Mouse (Mus musculus) left cerebral cortex, postnatal 4 days (tissue): Measurements from ENCODE around the gene Galns. TPM values are rescaled to one million over a fixed set of nuclear protein-coding genes. Genes with fewer than 3 reads are reported as not detected.
"Not testable (repeated sequence)": the region's sequence is repeated elsewhere in the genome, so short reads cannot be mapped to it uniquely, and the experiment has no call there.

Source experiments
- DNase-seq: peaks from one replicate; pipeline ENCODE4 v3.0.0-alpha.2; 2022
- intact Hi-C: fragments of 180-260 bp; cut with DNase I; formaldehyde crosslinking; loops from one replicate; pipeline ENCODE4 v1.15.1; 2025
- total RNA-seq, 2 experiments: library from RNA; stranded (reverse); gene quantifications; 2 replicates each; pipeline ENCODE4 v1.2.3; 2021

The Galns gene
- total RNA-seq, 2 experiments from 2014 or later, result 10.3 to 10.7 TPM

- intact Hi-C loops, result loop anchor here (5.0 kb wide), 1 partner anchor 186 kb away; no protein-coding TSS in a partner anchor
- no peak for DNase-seq
Observed at GRCm38 (mm10) chr8:122635878-122636802, 24.9 kb upstream of the Galns start.

- no peak for DNase-seq
- intact Hi-C loops, result no loop called here
Observed at GRCm38 (mm10) chr8:122633205-122633604, 21.9 kb upstream of the Galns start.

- DNase-seq, intact Hi-C loops: not testable (repeated sequence)
Observed at GRCm38 (mm10) chr8:122632134-122632533, 20.9 kb upstream of the Galns start.

- intact Hi-C loops, result no loop called here
- no peak for DNase-seq
Observed at GRCm38 (mm10) chr8:122630696-122631095, 19.4 kb upstream of the Galns start.

GRCm38 (mm10) chr8:122629388-122629787 lies 18.1 kb upstream of the Galns start:
- DNase-seq, result no peak
- intact Hi-C loops, result no loop called here

- DNase-seq, result no peak
- intact Hi-C loops, result no loop called here
Observed at GRCm38 (mm10) chr8:122626896-122627295, 15.6 kb upstream of the Galns start.

- intact Hi-C loops, result no loop called here
- no peak for DNase-seq
Observed at GRCm38 (mm10) chr8:122625811-122626210, 14.5 kb upstream of the Galns start.

- no peak for DNase-seq
- intact Hi-C loops, result no loop called here
Observed at GRCm38 (mm10) chr8:122624653-122625052, 13.4 kb upstream of the Galns start.

GRCm38 (mm10) chr8:122623844-122624642 lies 12.8 kb upstream of the Galns start:
- DNase-seq, result no peak
- intact Hi-C loops, result no loop called here

GRCm38 (mm10) chr8:122622727-122623126 lies 11.5 kb upstream of the Galns start, which contains the start of gene Pabpn1l:
Gene Pabpn1l (minus strand): TSS chr8:122622739.
- no peak for DNase-seq
- intact Hi-C loops, result no loop called here

- intact Hi-C loops, result no loop called here
- DNase-seq, result no peak
Observed at GRCm38 (mm10) chr8:122620446-122620845, 9.2 kb upstream of the Galns start.

- intact Hi-C loops, result loop anchor here (5.0 kb wide), 1 partner anchor 213 kb away; no protein-coding TSS in a partner anchor
- no peak for DNase-seq
Observed at GRCm38 (mm10) chr8:122618660-122619378, 7.6 kb upstream of the Galns start.

GRCm38 (mm10) chr8:122617947-122618546 lies 6.8 kb upstream of the Galns start:
- peak; percentile 86 for DNase-seq
- intact Hi-C loops, result loop anchor here (5.0 kb wide), 1 partner anchor 214 kb away; no protein-coding TSS in a partner anchor

- DNase-seq, result no peak
- intact Hi-C loops, result loop anchor here (5.0 kb wide), 1 partner anchor 216 kb away; no protein-coding TSS in a partner anchor
Observed at GRCm38 (mm10) chr8:122616181-122616905, 5.1 kb upstream of the Galns start.

GRCm38 (mm10) chr8:122610612-122611277 lies 518 bp downstream of the Galns start:
- no peak for DNase-seq
- intact Hi-C loops, result no loop called here

- intact Hi-C loops, result no loop called here
- no peak for DNase-seq
Observed at GRCm38 (mm10) chr8:122610209-122610608, 1.1 kb downstream of the Galns start.

- no peak for DNase-seq
- intact Hi-C loops, result no loop called here
Observed at GRCm38 (mm10) chr8:122606810-122607209, 4.5 kb downstream of the Galns start.

- no peak for DNase-seq
Observed at GRCm38 (mm10) chr8:122605367-122605766, 5.9 kb downstream of the Galns start.

GRCm38 (mm10) chr8:122604640-122605039 lies 6.6 kb downstream of the Galns start:
- DNase-seq, result no peak
- intact Hi-C loops, result no loop called here

More at GRCm38 (mm10) chr8:122605367-122605766, 5.9 kb downstream of the Galns start:
- intact Hi-C loops, result no loop called here
